Mouse (Mus musculus): Measurements from ENCODE around the gene Ptprk.

Ptprk gene

DNA sequence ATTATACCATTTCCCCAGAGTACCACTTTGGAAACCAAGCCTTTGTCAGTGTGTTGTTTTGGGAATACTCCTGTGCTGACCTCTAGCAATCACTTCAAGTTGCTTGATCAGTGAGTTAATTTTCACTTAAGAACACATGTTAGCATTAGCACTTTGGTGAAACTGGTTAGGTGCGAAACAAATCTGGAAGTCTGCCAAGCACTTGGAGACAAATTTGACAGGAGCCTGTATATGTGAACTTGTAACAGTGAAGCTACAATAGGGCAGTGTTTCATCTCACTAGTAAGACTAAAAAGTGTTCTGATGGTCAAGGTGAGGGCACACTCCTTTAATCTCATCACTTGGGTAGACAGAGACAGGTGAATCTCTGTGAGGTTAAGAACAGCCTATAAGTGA lies 321.9 kb downstream of the Ptprk start:
- no peak for DNase-seq (ENCODE audit: low read depth, low spot score)

- no peak for DNase-seq (ENCODE audit: low read depth, low spot score)
Measured at GRCm38 (mm10) chr10:28401796-28402195, 327.2 kb downstream of the Ptprk start.

DNA sequence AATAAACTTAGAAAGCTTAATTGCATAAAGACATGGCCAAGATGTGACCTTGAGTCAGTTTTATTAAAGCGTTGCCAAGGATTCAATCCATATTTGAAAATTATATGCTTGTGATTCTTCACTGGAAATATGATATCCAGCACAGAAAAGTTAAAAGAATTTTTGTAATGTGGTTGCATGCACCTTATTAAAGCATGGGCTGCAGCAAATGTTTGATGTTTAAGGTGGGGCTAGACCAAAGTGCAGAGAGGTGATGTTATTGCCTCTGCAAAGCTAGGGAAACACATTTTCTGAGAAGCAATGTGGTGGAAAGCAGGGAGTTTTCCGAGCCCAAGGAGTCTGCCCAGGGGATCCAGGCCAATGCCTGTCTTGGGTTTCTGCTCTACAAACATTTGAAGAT lies 334.4 kb downstream of the Ptprk start:
- DNase-seq (ENCODE audit: low read depth, low spot score) = no peak

- DNase-seq (ENCODE audit: low read depth, low spot score) = no peak
Measured at GRCm38 (mm10) chr10:28414823-28415222, 340.2 kb downstream of the Ptprk start.

- DNase-seq (ENCODE audit: low read depth, low spot score) = no peak
Measured at GRCm38 (mm10) chr10:28422622-28423021, 348.0 kb downstream of the Ptprk start.

DNA sequence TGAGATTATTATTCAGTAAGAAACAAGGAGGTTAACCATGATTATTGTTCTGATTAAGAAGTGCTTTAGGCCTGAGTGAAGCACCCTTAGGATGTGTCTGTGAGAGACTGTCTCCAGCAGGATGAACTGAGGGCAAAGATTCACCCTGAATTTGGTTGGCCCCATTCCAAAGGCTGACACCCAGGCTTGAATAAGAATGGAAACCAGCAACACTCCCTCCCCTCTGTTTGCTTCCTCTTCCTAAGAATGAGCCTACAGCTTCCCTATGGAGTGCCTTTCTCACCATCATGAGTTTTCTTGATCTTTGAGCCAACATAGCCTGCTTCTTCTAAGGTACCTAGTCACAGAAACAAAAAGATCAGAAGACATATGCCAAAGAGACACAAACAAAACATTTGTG lies 350.8 kb downstream of the Ptprk start:
- no peak for DNase-seq (ENCODE audit: low read depth, low spot score)

GRCm38 (mm10) chr10:28436084-28436483 lies 361.5 kb downstream of the Ptprk start:
- DNase-seq (ENCODE audit: low read depth, low spot score) = no peak

- DNase-seq (ENCODE audit: low read depth, low spot score) = no peak
Measured at GRCm38 (mm10) chr10:28449853-28450252, 375.2 kb downstream of the Ptprk start.

- DNase-seq (ENCODE audit: low read depth, low spot score) = no peak
Measured at GRCm38 (mm10) chr10:28450642-28451041, 376.0 kb downstream of the Ptprk start.

DNA sequence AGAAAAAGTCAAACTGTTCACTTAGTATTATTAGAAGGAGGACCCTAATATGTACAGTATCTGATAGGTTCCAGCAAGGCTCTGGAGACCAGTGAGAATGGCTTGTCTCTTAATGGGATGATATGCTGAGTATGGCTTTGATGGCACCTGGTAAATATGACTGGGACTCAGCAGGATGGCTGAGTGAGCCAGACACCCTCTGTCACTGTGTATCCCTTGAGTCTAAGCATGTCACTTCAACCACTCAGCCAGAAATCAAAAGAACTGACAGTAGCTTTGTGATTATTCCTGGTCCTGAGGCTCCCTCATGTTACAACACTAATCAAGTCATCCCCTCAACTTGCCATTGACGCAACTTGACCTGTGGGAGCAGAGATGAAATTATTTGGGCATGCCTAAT lies 383.4 kb downstream of the Ptprk start:
- no peak for DNase-seq (ENCODE audit: low read depth, low spot score)

DNA sequence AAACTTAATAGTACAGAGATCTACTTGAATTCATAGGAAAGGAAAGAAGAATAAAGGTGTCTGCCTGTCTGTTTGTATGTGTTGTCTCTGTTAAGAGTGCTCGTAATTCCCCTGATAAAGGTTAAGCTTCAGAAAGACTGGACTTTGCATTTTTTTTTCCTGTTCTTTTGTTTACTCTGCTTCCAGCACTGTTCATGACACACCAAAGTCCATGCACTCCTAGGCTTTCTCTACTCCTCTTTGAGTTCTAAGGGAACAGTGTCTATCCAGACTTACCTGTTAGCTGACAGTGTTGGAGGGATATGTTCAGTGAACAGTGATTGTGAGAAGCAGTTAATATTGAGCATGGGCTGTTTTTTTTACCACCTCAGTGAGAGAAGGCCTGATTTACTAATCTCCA lies 385.3 kb downstream of the Ptprk start:
- DNase-seq (ENCODE audit: low read depth, low spot score) = no peak

DNA sequence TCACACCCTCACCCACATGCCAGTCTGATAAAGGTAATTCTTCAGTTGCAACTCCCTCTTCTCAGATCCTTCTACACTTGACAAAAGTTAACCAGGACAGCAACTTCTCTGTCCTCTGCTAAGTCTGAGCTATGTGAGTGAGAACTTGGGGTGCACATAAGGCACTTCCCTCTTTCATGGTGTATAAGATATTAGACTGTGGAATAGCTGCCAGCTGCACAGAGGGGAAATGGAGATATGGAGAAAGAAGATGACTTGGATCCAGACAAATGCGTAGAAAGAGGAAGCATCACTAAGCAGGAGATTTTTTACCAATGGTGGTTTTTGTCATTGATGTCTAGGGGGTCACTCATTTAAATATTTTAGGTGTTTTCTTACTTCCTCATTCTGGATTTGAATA lies 389.1 kb downstream of the Ptprk start:
- DNase-seq (ENCODE audit: low read depth, low spot score) = peak; percentile 0

GRCm38 (mm10) chr10:28464766-28465548 lies 390.3 kb downstream of the Ptprk start:
- no peak for DNase-seq (ENCODE audit: low read depth, low spot score)

GRCm38 (mm10) chr10:28485574-28485973 lies 411.0 kb downstream of the Ptprk start:
- peak; percentile 19 for DNase-seq (ENCODE audit: low read depth, low spot score)

GRCm38 (mm10) chr10:28491006-28491405 lies 416.4 kb downstream of the Ptprk start:
- DNase-seq (ENCODE audit: low read depth, low spot score) = no peak

DNA sequence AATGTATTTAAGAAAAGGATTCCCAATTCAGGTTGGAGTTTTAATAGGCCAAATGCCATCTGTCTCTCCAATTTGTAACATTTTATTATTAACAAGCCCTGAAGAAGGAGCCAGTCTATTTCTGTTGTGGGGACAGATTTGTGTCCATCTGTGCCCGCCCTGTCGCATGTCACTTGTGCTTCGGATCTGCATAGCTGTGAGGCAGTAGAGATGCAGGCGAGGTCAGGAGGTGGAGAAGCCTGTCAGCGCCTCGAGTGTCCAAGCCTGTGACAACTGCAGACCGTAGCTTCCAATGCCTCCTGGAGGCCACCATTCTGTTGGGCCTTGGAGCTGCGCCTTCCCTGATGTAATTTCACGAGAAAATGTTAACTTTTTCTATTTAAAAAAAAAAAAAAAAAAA lies 417.6 kb downstream of the Ptprk start:
- no peak for DNase-seq (ENCODE audit: low read depth, low spot score)

GRCm38 (mm10) chr10:28492870-28493269 lies 418.2 kb downstream of the Ptprk start:
- DNase-seq (ENCODE audit: low read depth, low spot score) = no peak

DNA sequence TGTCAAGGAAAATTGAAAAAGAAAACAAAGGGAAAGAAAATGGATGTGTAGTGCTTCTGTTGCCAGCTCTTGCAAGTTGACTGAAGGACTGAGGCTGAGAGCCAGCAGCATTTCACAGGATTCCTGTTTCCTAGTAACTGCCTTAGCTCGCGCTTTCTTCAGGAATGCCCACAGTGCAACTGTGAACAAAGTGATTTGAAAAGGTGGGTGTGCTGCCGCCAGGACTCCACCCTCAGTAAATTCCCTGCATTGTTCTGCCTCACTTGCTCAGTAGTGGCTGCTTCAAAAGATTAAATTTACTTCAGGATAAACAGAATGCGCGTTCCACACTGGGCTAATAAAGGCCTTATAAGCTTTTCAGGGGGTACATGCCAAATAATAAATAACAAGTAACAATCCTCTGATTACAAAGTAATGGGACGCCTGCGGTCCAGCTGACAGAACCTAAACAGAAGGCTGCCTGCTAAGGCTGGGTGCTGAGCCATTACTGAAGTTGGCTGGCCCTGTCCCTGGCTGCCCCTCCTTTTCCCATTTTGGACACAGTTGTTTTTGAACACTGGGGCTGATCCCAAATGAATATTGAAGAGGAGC lies 418.7 kb downstream of the Ptprk start:
- no peak for DNase-seq (ENCODE audit: low read depth, low spot score)

DNA sequence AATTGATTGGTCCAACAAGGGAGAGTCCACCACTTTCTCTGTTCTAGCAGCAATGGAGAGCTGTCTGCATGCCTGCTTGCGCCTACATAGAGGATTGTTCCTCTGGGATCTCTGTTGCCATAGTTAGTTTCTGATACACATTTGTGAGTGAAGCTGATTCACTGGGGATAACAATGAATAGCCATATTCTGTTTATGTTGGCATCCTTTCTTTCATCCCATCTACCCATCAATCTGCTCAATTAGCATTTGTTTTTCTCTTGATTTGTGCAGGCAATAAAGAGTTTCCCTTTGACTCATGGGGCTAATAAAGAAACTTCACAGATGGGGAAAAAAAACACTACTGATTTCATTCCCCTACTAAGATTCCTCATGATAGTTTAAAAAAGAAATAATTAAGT lies 423.2 kb downstream of the Ptprk start:
- no peak for DNase-seq (ENCODE audit: low read depth, low spot score)

DNA sequence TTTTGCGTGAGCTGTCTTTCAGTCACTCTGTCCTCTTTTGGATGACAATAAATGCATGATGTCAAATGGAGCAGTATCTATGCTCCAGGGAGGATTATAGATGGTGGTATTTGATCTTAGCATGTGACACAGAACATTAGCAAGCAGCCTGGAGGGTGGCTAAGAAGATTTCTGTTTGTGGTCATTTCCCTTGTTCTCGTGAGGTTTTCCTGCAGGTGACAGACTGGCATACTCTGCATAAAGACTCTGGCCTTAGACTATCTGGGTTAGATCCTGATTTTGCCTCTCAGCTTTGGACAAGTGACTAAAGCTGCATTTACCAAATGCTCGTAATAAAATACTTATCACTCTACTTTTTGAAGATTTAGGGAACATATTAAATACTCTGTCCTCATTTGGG lies 423.9 kb downstream of the Ptprk start:
- DNase-seq (ENCODE audit: low read depth, low spot score) = no peak

- no peak for DNase-seq (ENCODE audit: low read depth, low spot score)
Measured at GRCm38 (mm10) chr10:28513601-28514000, 439.0 kb downstream of the Ptprk start.

- DNase-seq (ENCODE audit: low read depth, low spot score) = no peak
Measured at GRCm38 (mm10) chr10:28516147-28516546, 441.5 kb downstream of the Ptprk start.

DNA sequence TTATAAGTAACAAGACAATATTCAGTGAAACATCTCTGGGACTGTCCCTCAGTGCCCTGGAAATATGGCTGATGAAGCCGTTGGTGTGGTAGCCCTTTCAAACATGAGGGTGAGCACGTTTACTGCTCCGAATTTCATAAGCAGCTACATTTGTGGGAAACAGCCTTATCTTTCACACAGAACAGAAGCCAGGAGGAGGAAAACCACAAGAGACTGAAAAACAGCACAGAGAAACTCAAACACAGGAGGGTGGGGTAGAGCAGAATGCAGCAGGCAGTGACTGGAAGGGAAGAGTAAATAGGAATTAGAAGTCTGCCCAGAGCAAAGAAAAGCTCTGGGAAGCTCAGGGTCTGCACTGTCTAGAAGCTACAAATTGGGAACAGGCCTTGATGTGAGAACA lies 443.7 kb downstream of the Ptprk start:
- no peak for DNase-seq (ENCODE audit: low read depth, low spot score)

- DNase-seq (ENCODE audit: low read depth, low spot score) = no peak
Measured at GRCm38 (mm10) chr10:28519861-28520260, 445.2 kb downstream of the Ptprk start.

All from skeletal muscle tissue, adult 2 months (tissue).